7 mouse cellular contexts compared by ENCODE assay signal in genomic region chr4:155847591-155848352, GRCm38 (mm10). TPM values are rescaled to one million over a fixed set of nuclear protein-coding genes. Genes with fewer than 3 reads are reported as not detected.
DNase-seq lines count a peak whose midpoint lies in the region; ATAC-seq and TF ChIP-seq lines count a peak whose summit lies in the region.

No protein-coding gene starts in this region.

- H3K9ac ChIP-seq in CH12.LX (ENCODE audit: insufficient read depth, low read depth) = peak overlapping the region; percentile 89
- H3K9ac ChIP-seq in hindbrain, embryonic 13.5 days = peak overlapping the region; percentile 95
- peak overlapping the region; percentile 88 for H3K9ac ChIP-seq in limb, embryonic 15.5 days
- H3K9ac ChIP-seq in midbrain, embryonic 14.5 days (replicated peaks; ENCODE audit: low read length) = peak overlapping the region; percentile 91

- DNase-seq in CH12.LX (ENCODE audit: extremely low read depth) (no peak), adipocyte (ENCODE audit: low spot score) (peak; percentile 27)
- DNase-seq in midbrain, embryonic 14.5 days = peak; percentile 65
- DNase-seq in thymus, postnatal 10 days (ENCODE audit: low spot score in 2 of 2) = peak; percentile 45 to 57

- WGBS in hindbrain, embryonic 13.5 days = 1% methylated on average over 57 of the region's 69 CpGs
- WGBS in limb, embryonic 15.5 days = 1% methylated on average over 68 of the region's 69 CpGs
- 1% methylated on average over 66 of the region's 69 CpGs for WGBS in midbrain, embryonic 14.5 days

- H3K4me2 ChIP-seq in CH12.LX (ENCODE audit: insufficient read depth, low read depth, poor library complexity, severe bottlenecking) = peak overlapping the region; percentile 90
- peak overlapping the region; percentile 97 for H3K4me2 ChIP-seq in hindbrain, embryonic 13.5 days
- peak overlapping the region; percentile 94 for H3K4me2 ChIP-seq in limb, embryonic 15.5 days
- H3K4me2 ChIP-seq in midbrain, embryonic 14.5 days (ENCODE audit: low read length) = peak overlapping the region; percentile 95

- in situ Hi-C loops in CH12.LX (cut with MboI; ENCODE audit: low pct_ligation_motif_present, low pct_unique_long_range_greater_than_20kb, low sequenced_read_pairs) = no loop called here

- TF ChIP-seq RAD21 in CH12.LX (IDR thresholded peaks at IDR 0.05; ENCODE audit: low read depth, low read length) = no peak; the same call in 1 of the 2 replicates

- no peaks in the 10 kb centered on the region for H3K27me3 ChIP-seq in CH12.LX (replicated peaks)
- peaks cover 15% of the 10 kb centered on the region for H3K27me3 ChIP-seq in erythroblast, embryonic 14.5 days (ENCODE audit: control insufficient read depth)
- H3K27me3 ChIP-seq in hindbrain, embryonic 13.5 days = peaks cover under 1% of the 10 kb centered on the region; the same call in 1 of the 2 replicates
- H3K27me3 ChIP-seq in limb, embryonic 15.5 days = no peaks in the 10 kb centered on the region
- H3K27me3 ChIP-seq in midbrain, embryonic 14.5 days (ENCODE audit: control insufficient read depth, insufficient read depth, low read length) = no peaks in the 10 kb centered on the region

- dilution Hi-C loops in CH12.LX (cut with MboI; ENCODE audit: extremely low pct_ligation_motif_present, extremely low pct_unique_long_range_greater_than_20kb, low sequenced_read_pairs) = no loop called here

- H3K4me1 ChIP-seq in CH12.LX (ENCODE audit: control insufficient read depth in 1 of 2, insufficient read depth in 2 of 2) = peaks cover 17 to 50% of the 10 kb centered on the region in 2 experiments
- peaks cover 57% of the 10 kb centered on the region for H3K4me1 ChIP-seq in erythroblast, embryonic 14.5 days (ENCODE audit: control insufficient read depth)
- H3K4me1 ChIP-seq in hindbrain, embryonic 13.5 days (replicated peaks) = peaks cover 60% of the 10 kb centered on the region
- H3K4me1 ChIP-seq in limb, embryonic 15.5 days = peaks cover 42% of the 10 kb centered on the region
- H3K4me1 ChIP-seq in midbrain, embryonic 14.5 days (ENCODE audit: control insufficient read depth, insufficient read depth, low read length) = peaks cover 25% of the 10 kb centered on the region

- TF ChIP-seq POLR2A in CH12.LX (IDR thresholded peaks at IDR 0.05; ENCODE audit: low read depth, low read length) = no peak

- peaks cover 3 to 30% of the 10 kb centered on the region in 2 experiments for H3K36me3 ChIP-seq in CH12.LX (replicated peaks in 1 of 2; ENCODE audit: control insufficient read depth in 1 of 2, insufficient read depth in 1 of 2, low read length in 1 of 2)
- H3K36me3 ChIP-seq in erythroblast, embryonic 14.5 days (ENCODE audit: control insufficient read depth) = peaks cover 30% of the 10 kb centered on the region
- no peaks in the 10 kb centered on the region; the same call in 1 of the 2 replicates for H3K36me3 ChIP-seq in hindbrain, embryonic 13.5 days
- peaks cover 17% of the 10 kb centered on the region for H3K36me3 ChIP-seq in limb, embryonic 15.5 days
- no peaks in the 10 kb centered on the region for H3K36me3 ChIP-seq in midbrain, embryonic 14.5 days (ENCODE audit: control insufficient read depth, insufficient read depth, low read length)

- peak overlapping the region; percentile 30; the same call in 1 of the 2 replicates for H3K27ac ChIP-seq in CH12.LX (ENCODE audit: insufficient read depth, low read depth)
- peak overlapping the region; percentile 90 for H3K27ac ChIP-seq in hindbrain, embryonic 13.5 days
- peak overlapping the region; percentile 84 for H3K27ac ChIP-seq in limb, embryonic 15.5 days
- peak overlapping the region; percentile 86 for H3K27ac ChIP-seq in midbrain, embryonic 14.5 days (replicated peaks; ENCODE audit: low read depth, low read length)

- no peaks in the 10 kb centered on the region for H3K9me3 ChIP-seq in CH12.LX (replicated peaks; ENCODE audit: low read length)
- H3K9me3 ChIP-seq in erythroblast, embryonic 14.5 days (ENCODE audit: control insufficient read depth, low read length) = no peaks in the 10 kb centered on the region
- no peaks in the 10 kb centered on the region for H3K9me3 ChIP-seq in hindbrain, embryonic 13.5 days
- no peaks in the 10 kb centered on the region for H3K9me3 ChIP-seq in limb, embryonic 15.5 days
- no peaks in the 10 kb centered on the region for H3K9me3 ChIP-seq in midbrain, embryonic 14.5 days (ENCODE audit: control insufficient read depth, low read length)

- H3K4me3 ChIP-seq in CH12.LX (replicated peaks in 1 of 3; ENCODE audit: low read depth in 2 of 3, low read length in 2 of 3, poor library complexity in 1 of 3) = peak overlapping the region; percentile 85 to 96 (median 89)
- H3K4me3 ChIP-seq in erythroblast, embryonic 14.5 days (replicated peaks) = peak overlapping the region; percentile 97
- H3K4me3 ChIP-seq in hindbrain, embryonic 13.5 days = peak overlapping the region; percentile 92
- peak overlapping the region; percentile 89 for H3K4me3 ChIP-seq in limb, embryonic 15.5 days
- peak overlapping the region; percentile 85 for H3K4me3 ChIP-seq in midbrain, embryonic 14.5 days (replicated peaks; ENCODE audit: low read depth, low read length)

- peak; percentile 55 for ATAC-seq in hindbrain, embryonic 13.5 days (ENCODE audit: low FRiP score)
- peak; percentile 45 for ATAC-seq in limb, embryonic 15.5 days (ENCODE audit: insufficient number of reproducible peaks, low FRiP score, low TSS enrichment, low read depth)
- ATAC-seq in midbrain, embryonic 14.5 days (ENCODE audit: low FRiP score, low TSS enrichment) = peak; percentile 51

- peak in 1 of 2 experiments; percentile 43; a peak in 2 of 4 replicates for TF ChIP-seq CTCF in CH12.LX (conservative IDR thresholded peaks at IDR 0.05 in 1 of 2, IDR thresholded peaks at IDR 0.05 in 1 of 2; ENCODE audit: low read depth in 2 of 2, low read length in 2 of 2)

- H3K79me2 ChIP-seq in CH12.LX (replicated peaks; ENCODE audit: control insufficient read depth, extremely low read depth, insufficient read depth, poor library complexity, severe bottlenecking) = peaks cover 19% of the 10 kb centered on the region

- no peak for TF ChIP-seq EP300 in CH12.LX (IDR thresholded peaks at IDR 0.05; ENCODE audit: low read length)

TF ChIP-seq in CH12.LX, 34 proteins besides CTCF, POLR2A, EP300 and RAD21 (continues in another document):
- TF ChIP-seq ZC3H11A (IDR thresholded peaks at IDR 0.05; ENCODE audit: low read depth, low read length) (no peak), KAT2A (IDR thresholded peaks at IDR 0.05; ENCODE audit: insufficient replicate concordance, low read length) (no peak), NRF1 (IDR thresholded peaks at IDR 0.05; ENCODE audit: low read depth, low read length) (0 out of 2 replicates have a peak, but pooled peaks have one; percentile 33), RCOR1 (conservative IDR thresholded peaks at IDR 0.05; ENCODE audit: low read depth, low read length) (no peak), MAZ (IDR thresholded peaks at IDR 0.05; ENCODE audit: low read depth, low read length) (no peak), CHD1 (IDR thresholded peaks at IDR 0.05; ENCODE audit: low read depth, low read length) (no peak), E2F4 (IDR thresholded peaks at IDR 0.05; ENCODE audit: insufficient replicate concordance, low read depth, low read length) (no peak), MAX (IDR thresholded peaks at IDR 0.05; ENCODE audit: low read length) (no peak)

RNA-seq across cellular contexts. Expression of gene Dvl1, which starts 0.6 kb away (rescaled TPM):
- total RNA-seq in CH12.LX (2012; rRNA removed) (52.1 and 55.1 TPM in 2 replicates), CH12.LX (2014; rRNA removed) (25.8 and 28.5 TPM in 2 replicates)
- 21.4 and 23.9 TPM in 2 replicates for polyA plus RNA-seq in CH12.LX (2012; ENCODE audit: insufficient read length, low read depth)
- 8.1 and 8.2 TPM in 2 replicates for polyA plus RNA-seq in erythroblast, embryonic 14.5 days (2012)
- polyA plus RNA-seq in hindbrain, embryonic 13.5 days (2015; fragmentation: Nextera tagmentation; extraction: Ambion mirVana) = 7.8 and 8.5 TPM in 2 replicates
- 7.1 and 10.4 TPM in 2 replicates for polyA plus RNA-seq in limb, embryonic 15.5 days (2015; fragmentation: Nextera tagmentation; extraction: Ambion mirVana)
- 15.3 and 18.0 TPM in 2 replicates for polyA plus RNA-seq in midbrain, embryonic 14.5 days (2014; fragmentation: Nextera tagmentation; extraction: Ambion mirVana)

RNA-seq across cellular contexts. Expression of gene Mxra8, which starts 8.3 kb away (rescaled TPM):
- total RNA-seq in CH12.LX (2012; rRNA removed) (17.2 and 24.0 TPM in 2 replicates), CH12.LX (2014; rRNA removed) (8.8 and 10.8 TPM in 2 replicates)
- polyA plus RNA-seq in CH12.LX (2012; ENCODE audit: insufficient read length, low read depth) = 10.8 and 12.4 TPM in 2 replicates
- 0.11 TPM in 1 of 2 replicates, not detected in the other for polyA plus RNA-seq in erythroblast, embryonic 14.5 days (2012)
- polyA plus RNA-seq in hindbrain, embryonic 13.5 days (2015; fragmentation: Nextera tagmentation; extraction: Ambion mirVana) = 30.8 and 34.4 TPM in 2 replicates
- polyA plus RNA-seq in limb, embryonic 15.5 days (2015; fragmentation: Nextera tagmentation; extraction: Ambion mirVana) = 150 and 197 TPM in 2 replicates
- polyA plus RNA-seq in midbrain, embryonic 14.5 days (2014; fragmentation: Nextera tagmentation; extraction: Ambion mirVana) = 6.0 and 17.5 TPM in 2 replicates

RNA-seq across cellular contexts. Expression of gene Tas1r3, which starts 15.4 kb away (rescaled TPM):
- total RNA-seq in CH12.LX (2012; rRNA removed) (0.63 and 0.89 TPM in 2 replicates), CH12.LX (2014; rRNA removed) (0.09 and 0.15 TPM in 2 replicates)
- polyA plus RNA-seq in CH12.LX (2012; ENCODE audit: insufficient read length, low read depth) = 0.34 and 0.47 TPM in 2 replicates
- polyA plus RNA-seq in erythroblast, embryonic 14.5 days (2012) = not detected in 2 replicates
- polyA plus RNA-seq in hindbrain, embryonic 13.5 days (2015; fragmentation: Nextera tagmentation; extraction: Ambion mirVana) = 0.47 and 0.57 TPM in 2 replicates
- 0.32 and 0.42 TPM in 2 replicates for polyA plus RNA-seq in limb, embryonic 15.5 days (2015; fragmentation: Nextera tagmentation; extraction: Ambion mirVana)
- polyA plus RNA-seq in midbrain, embryonic 14.5 days (2014; fragmentation: Nextera tagmentation; extraction: Ambion mirVana) = 0.31 and 0.57 TPM in 2 replicates

RNA-seq across cellular contexts. Expression of gene Aurkaip1, which starts 16.7 kb away (rescaled TPM):
- total RNA-seq in CH12.LX (2012; rRNA removed) (142 and 149 TPM in 2 replicates), CH12.LX (2014; rRNA removed) (162 and 182 TPM in 2 replicates)
- 138 and 141 TPM in 2 replicates for polyA plus RNA-seq in CH12.LX (2012; ENCODE audit: insufficient read length, low read depth)
- 28.2 and 40.5 TPM in 2 replicates for polyA plus RNA-seq in erythroblast, embryonic 14.5 days (2012)
- polyA plus RNA-seq in hindbrain, embryonic 13.5 days (2015; fragmentation: Nextera tagmentation; extraction: Ambion mirVana) = 142 and 148 TPM in 2 replicates
- 123 and 128 TPM in 2 replicates for polyA plus RNA-seq in limb, embryonic 15.5 days (2015; fragmentation: Nextera tagmentation; extraction: Ambion mirVana)
- 118 and 129 TPM in 2 replicates for polyA plus RNA-seq in midbrain, embryonic 14.5 days (2014; fragmentation: Nextera tagmentation; extraction: Ambion mirVana)

RNA-seq across cellular contexts. Expression of gene Cptp, which starts 21.5 kb away (rescaled TPM):
- total RNA-seq in CH12.LX (2012; rRNA removed) (12.1 and 16.2 TPM in 2 replicates), CH12.LX (2014; rRNA removed) (8.0 and 9.0 TPM in 2 replicates)
- 15.5 and 16.5 TPM in 2 replicates for polyA plus RNA-seq in CH12.LX (2012; ENCODE audit: insufficient read length, low read depth)
- polyA plus RNA-seq in erythroblast, embryonic 14.5 days (2012) = 0.17 and 0.55 TPM in 2 replicates
- polyA plus RNA-seq in hindbrain, embryonic 13.5 days (2015; fragmentation: Nextera tagmentation; extraction: Ambion mirVana) = 23.3 and 24.1 TPM in 2 replicates
- polyA plus RNA-seq in limb, embryonic 15.5 days (2015; fragmentation: Nextera tagmentation; extraction: Ambion mirVana) = 19.7 and 20.8 TPM in 2 replicates
- polyA plus RNA-seq in midbrain, embryonic 14.5 days (2014; fragmentation: Nextera tagmentation; extraction: Ambion mirVana) = 24.6 and 31.2 TPM in 2 replicates

Comparison
In these comparisons a context has a peak if more than half of its experiments do, and no peak if none do; other contexts are left out.
1. H3K27ac ChIP-seq: peak in every context shown above with its lines; median percentile 90 in hindbrain, embryonic 13.5 days; 86 in midbrain, embryonic 14.5 days; 84 in limb, embryonic 15.5 days; 30 in CH12.LX.